Mouse (Mus musculus): Measurements from ENCODE around the gene Adamts17. TPM values are rescaled to one million over a fixed set of nuclear protein-coding genes. Genes with fewer than 3 reads are reported as not detected.

Gene Adamts17
- total RNA-seq, 2 experiments from 2014 or later = 0.67 to 1.2 TPM

DNA sequence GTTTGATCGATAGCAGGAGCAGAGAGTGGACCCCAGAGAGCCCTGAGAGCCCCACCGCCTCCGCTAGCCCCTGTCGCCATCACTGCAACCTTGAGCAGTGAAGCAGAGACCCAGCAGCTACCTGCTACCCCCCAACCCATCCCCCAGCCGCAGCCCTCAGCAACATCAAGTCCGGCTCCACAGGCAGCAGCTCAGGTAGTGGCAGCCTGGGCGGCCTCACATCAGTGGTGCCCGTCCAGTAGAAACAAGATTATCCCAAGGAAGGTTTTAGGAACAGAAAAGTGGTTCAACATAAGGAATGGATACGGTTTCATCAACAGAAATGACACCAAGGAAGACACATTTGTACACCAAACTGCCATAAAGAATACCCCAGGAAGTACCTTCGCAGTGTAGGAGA lies 243.2 kb downstream of the Adamts17 start:
- no peak for DNase-seq

DNA sequence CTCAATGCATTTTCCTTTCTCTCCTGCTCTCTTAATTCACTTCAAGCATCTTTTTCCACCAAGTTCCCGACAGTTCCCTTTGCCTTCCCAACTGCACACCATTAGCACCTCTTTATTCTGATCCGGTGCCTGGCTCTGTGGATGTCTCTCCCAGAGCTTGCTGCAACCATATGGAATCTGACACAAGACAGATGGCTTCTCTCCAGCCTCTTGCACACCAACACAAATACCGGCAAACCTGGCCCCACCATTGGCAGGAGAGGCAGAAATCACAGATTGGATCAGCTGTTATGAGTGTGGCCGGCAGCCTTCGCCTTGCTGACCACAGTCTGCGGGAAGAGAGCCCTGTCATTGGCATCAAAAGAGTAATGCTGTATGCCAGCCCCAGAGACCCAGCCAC lies 248.2 kb downstream of the Adamts17 start:
- DNase-seq = no peak

DNA sequence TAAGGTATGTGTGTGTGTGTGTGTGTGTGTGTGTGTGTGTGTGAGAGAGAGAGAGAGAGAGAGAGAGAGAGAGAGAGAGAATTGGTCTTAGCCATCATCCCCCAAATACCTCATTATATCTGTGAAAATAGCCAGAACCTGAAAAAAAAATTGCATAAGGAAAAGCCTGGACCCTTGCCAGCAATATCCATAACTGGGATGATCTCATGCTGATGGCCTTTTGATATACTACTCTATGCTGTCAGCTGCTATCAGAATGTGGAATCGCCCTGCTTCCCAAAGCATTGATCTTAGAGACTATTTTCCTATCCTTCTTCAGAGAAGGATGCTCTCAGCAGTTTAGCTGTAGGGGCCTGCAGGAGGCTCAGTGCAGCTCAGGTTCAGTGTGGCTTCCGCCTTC lies 257.6 kb downstream of the Adamts17 start:
- DNase-seq = no peak

DNA sequence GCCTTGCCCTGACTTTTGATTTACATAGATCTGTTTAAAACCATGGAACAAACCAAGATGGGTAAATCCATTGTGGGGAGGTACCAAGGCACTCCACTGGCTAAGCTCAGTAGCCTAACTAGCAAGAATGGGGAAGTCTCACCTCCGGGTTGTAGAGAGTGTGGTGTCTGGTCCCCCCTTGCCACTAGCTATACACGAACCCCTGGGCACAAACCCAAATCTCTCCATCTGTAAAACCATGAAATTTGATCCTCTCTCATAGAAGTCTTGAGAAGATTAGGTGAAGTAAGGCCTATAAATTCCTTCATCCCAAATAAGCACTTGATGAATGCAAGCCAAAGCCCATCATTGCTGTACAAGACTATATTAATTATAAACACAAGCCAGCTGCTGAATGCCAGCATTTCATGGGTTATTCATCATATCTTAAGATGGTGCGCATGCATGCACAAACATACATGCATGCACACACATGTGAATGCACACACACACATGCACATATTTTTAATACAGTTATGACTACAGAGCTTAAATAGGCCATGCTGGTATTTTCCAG lies 262.0 kb downstream of the Adamts17 start:
- DNase-seq = no peak

DNA sequence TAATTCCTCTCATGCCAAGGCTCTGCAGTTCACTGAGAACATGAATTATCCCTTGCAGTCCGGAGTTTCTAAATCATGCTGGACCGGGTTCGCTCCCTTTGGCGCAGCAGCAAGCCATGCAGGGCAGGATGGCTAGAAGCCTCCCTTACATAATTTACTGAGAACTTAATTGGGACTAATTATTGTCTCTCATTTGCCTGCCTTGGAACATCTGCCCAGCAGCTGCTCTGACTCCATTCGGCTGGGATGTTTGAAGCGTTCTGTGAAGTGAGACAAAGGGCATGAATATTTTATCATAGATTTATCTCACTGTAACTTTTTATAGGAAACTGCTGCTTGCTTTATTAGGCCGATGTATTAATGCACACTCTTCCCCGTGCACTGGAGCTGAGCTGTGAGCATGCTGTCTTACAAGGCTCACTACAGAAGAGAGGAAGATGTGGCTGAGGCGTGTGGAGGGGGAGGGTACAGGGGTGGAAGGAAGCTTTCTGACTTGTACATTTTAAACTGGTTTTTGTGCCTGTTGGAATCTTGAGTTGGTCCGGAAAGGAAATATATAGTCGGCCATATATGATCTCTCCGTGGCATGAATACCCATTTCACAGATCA lies 271.1 kb downstream of the Adamts17 start:
- DNase-seq = no peak

DNA sequence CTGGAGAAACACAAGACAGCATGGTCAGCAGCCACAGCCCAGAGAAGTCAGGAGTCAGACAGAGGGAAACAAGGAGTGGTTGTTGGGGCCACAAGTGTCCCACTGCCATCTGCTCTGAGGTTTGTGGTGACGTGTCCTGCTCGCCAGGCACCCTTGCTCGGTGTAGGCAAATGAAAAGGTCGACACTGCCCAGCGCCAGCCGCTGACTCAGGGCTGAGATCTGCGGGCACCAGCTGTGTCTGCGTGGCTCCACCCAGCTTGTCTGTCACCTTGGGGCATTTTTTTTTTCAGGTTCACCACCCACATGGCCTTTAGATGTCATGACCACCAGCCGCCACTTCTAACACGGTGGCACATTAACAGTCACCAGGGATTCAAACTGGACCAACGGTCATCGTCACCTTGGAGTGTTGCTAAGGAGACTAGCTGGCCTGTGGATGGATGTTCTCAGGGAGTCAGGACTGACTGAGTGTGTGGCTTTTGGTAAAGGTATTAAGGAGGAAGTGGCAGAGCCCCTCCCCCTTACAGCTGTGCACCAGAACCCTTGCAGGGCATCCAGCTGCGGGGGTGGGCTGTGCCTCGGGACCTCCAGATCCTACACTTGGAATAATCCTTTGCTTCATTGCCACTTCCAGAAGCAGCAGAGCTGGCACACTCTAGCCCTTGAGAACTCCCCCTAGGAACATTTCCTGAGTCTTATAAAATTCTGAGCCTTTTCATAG lies 273.1 kb downstream of the Adamts17 start:
- peak; percentile 20 for DNase-seq

DNA sequence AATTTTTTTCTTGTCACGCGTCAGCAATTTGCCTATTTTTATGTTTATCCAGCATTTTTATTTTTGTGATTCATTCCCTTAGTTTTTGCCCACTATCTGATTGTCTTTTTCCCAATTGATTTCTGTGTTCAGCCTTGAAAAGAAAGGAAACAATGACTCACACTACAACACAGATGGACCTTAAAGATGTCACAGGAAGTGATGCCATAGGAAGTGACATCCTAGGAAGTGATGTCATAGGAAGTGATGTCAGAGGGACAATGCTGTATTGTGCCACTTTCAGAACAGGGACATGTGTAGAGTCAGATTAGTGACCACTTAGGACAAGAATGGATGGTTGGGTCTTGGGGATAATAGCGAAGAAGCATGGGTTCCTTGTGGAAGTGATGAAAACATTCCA lies 274.5 kb downstream of the Adamts17 start:
- no peak for DNase-seq

DNA sequence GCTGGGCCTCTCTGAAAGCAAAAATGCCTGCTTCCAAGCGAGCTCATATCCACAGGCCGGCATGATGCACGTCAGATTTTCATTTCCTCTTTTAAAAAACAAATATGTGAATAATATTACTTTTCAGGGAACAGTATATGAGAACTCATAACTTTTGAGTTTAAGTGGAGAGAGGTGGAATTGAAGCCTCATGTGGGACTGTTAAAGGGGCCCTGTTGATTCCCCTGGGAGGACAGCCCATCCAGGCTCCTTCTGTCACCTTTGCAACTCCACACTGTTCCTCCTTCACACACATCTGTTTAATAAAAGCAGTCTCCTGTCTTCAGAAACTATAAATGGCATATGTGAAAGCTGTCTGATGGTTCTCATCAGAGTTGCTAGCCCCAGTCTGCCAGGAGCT lies 275.5 kb downstream of the Adamts17 start:
- DNase-seq = no peak

DNA sequence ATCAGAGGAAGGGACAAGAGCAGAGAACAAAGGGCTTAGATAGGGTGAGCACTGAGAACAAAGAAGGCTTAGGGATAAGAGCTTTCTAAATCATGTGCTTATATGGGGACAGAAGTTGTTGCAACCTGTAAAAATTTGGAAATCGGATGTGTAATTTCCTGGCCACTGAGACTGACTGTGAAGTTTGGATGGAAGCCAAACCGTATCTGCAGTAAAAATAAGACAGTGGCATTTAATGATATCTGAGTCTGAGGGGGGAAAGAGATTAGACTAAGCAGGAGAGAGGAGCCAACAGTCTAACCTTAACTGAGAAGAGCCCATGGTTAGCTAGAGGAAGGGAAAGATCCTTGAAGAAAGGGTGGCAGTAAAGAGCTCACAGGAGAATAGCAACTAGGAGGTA lies 295.6 kb downstream of the Adamts17 start:
- DNase-seq = no peak

DNA sequence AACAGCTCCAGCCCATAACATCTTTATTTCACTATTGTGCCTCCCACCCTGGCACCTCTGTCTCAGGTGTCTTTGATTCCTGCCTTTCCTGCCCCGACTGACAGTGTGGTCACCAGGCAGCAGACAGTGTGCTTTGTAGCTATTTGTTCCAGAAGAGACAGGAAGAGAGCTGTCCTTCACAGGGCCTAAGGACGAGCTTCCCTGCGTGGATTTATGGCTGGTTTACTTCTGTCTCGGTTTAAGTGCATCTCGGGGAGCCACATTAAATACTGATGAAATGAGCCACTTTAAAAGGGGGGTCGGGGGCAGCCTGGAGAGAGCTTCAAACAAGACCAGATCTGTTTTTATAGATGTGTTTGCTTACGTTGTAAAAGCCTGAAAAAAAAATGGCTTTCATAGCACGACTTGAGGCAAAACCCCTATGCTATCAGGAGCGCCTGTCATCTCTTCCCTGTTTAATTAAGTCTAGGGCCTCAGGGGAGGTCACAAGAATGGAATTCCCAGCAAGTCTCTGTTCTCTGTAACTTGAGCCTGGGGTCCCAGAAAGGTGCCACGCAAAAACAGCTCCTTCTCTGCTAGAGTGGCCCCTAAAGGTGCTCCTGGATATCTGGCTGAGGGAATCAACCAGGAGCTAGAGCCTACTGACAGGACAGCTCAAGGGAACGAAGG lies 302.9 kb downstream of the Adamts17 start:
- no peak for DNase-seq

DNA sequence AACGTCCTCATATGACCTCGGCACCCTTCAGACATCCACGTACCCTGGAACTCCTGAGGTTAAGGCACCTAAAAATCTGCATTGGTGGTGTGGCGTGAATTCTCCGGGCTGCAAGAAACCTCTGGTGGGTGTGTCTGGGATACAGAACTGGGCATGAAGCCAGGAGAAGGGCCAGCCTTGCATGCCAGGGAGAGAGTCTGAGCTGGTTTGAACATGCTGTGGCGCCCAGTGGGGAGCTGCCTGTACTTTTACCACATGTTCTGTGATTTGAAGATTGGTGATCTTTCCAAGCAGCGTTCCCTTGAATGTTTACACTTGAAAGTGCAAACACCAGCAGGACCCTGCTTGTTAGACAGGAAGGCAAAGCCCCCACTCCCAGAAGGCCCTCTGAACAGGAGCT lies 306.2 kb downstream of the Adamts17 start:
- no peak for DNase-seq

DNA sequence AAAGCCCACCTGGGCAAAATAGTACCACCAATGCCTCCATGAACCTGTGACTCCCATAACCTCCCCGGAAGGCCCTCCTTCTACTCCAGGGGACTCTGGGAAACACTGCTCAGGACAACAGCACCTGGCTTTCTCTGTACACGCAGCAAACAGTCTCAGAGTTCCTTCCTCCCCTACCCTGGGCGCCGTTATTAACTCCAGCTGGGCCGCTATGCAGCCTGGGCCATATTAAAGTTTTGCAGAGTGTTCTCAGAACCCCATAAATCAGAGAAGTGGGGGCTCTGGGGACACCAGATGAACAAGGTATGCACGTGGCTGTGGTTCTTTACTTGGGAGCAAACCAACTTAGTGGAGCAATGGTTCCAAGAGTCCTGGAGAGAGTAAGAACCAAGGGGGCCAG lies 306.6 kb downstream of the Adamts17 start:
- DNase-seq = no peak

DNA sequence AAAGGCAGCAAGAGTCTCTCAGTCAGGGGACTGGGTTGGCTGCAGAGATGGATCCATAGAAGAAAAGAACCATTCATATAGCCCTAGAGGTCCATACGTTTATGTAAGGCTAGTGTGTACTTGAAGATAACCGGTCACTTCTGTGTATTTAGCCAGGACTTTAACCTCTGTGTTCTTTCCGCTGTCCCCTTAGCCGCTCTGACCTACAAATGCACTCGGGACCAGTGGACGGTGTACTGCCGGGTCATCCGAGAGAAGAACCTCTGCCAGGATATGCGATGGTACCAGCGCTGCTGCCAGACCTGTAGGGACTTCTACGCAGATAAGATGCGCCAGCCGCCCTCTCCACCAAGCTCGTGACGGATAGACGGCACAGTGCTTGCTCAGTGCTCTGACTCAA lies 310.2 kb downstream of the Adamts17 start:
- DNase-seq = no peak

DNA sequence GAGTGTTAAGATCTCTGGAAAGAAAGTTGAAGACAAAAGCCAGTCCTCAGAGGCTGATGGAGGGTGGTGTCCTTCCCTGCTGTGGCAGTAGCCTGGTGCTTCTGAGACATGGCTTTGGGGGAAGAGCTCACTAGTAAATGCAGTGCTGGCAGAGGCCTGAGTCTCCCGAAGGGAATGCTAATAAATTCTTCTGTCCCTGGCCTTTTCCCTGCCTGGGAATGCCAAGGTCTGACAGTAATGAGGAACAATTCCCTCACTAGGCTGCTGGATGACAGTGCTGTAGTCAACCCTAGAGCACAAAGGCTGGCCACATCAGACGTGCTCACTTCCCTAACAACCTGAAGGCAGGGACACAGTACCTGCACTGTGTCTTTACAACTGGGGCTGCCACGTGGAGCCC lies 313.1 kb downstream of the Adamts17 start:
- no peak for DNase-seq

DNA sequence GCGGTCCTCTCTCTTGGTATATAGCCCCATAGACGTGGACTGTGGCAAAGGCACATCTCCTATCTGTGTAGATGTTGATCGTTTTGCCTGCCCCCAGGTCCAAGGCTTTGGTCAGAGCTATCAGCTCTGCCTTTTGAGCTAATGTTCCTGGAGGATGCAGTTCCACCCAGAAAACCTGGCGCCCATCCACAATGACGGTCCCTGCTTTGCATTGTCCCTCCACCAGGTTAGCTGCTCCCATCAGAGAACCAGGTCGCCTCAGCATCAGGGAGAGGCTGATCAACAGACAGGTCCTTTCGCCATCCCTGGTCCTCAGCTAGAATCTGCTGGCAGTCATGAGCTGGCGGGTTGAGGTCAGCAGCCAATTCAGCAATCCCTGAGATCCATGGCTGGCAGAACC lies 322.6 kb downstream of the Adamts17 start:
- DNase-seq = no peak

DNA sequence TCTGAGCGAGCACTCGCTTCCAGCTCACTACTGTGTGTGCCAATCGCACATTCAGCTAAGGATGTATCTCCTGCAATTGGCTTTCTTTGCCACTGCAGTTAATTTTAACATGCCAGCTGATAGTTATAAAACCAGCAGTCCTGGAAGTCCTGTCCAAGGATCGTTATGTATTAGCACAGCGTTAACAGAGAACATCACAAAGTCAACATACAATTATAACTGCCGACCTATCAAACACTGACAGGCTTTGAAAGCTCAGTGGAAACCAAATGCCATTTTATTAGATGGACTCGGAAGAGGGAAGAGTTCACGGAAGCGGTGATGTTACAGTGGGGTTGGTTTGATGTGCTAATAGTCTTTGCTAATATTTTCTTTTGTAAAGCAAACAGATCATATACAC lies 328.8 kb downstream of the Adamts17 start:
- DNase-seq = no peak

DNA sequence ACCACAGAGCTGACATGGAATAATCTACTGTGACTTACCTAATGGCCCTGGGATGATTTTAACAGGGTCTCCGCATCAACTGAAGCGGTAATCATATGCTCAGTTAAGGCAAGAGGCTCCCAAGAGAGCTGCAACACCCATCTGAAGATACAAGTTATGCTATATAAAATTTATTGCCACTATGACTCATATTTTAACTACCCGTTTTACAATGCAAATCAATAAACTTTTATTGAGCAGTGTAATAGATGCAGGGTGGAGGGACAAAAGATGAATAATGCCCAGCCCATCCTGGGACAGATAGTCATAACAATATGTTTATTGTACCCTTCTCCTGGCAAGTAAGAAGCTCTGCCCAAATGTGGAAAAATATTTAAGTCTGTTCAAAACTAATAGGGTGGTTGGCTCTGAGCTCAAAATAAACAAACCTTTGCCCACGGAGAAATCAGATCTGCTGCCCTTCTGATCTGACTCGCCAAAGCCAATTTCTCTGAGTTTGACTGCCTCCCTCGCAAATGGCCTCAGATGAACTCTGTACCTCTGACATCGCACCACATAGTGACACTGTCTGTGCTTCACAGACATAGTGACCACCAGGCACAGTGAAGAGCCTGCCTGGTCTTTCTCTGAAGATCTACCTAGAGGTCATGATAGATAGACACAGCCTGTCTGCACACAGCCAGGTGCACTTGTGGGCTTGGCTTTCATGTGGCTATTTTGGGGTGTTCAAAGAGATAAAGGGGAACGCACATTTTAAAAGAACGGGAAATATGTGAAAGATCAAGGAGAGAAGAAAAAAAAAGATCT lies 329.4 kb downstream of the Adamts17 start:
- DNase-seq = no peak

DNA sequence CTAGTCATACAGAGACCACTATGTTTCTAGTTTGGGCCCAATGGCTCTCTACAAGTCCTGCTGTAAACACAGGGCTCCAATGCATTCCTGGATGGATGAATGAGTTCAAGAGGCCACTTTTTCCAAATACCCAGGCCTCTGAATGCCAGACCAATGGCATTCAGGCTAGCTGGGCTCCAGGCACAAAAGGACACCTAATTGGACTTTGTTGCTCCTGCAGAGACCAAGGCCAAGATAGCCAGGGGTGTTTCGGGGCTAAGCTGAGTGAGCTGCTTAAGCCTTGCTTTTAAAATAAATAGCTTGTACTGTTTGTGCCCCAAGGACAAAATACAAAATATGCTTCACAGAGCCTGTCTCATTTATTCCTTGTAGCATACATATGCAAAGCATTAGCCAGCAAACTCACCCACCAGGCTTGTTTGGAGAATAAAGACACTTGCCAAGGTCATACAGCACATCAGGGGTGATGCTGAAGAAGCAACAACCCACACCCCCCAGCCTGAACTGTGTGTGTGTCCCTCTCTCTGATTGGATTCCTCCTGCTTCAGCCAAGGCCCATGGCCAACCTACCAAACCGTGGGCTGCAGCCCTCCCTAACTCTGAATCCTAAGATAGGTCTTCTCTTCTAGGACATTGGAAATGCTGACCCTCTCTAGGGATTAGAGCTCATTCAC lies 334.1 kb downstream of the Adamts17 start:
- no peak for DNase-seq

DNA sequence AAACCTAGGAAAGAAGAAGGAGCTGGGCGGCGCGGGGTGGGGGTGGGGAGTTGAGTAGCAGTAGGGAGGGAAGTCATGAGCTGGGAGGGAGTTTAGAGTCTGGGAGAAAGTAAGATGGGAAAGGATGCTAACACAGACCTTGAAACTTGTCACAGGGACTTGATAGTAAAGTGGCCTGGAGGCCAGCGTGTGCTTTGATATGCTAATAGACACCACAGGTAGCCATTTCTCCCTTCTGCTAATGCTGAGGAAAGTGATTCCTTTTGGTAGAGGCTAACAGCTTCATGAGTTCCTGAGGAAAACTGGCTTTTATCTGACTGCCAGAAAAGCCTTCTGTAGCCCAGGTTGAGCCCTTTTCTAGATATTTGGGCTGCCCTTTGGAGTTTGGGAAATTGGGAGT lies 344.3 kb downstream of the Adamts17 start:
- no peak for DNase-seq

DNA sequence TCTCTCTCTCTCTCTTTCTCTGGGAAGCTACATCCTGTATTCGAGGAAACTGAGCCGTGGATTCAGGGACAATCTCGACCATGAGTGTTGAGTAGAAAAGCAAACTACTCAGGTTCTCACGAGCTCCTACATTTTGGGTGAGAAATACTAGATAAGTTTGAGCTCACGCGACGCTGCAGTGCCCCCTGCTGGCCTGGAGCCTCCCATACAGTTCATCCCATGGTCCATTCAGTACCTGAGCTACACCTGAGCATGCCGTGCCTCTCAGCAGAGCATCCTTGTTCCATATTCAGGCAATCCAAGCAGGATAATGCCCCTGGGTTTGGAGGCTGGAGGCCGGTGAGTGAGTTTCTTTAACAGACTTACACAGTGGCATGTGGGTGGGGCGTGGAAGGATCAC lies 359.9 kb downstream of the Adamts17 start:
- peak; percentile 22 for DNase-seq

Measured in gastrocnemius, postnatal 25 days (tissue).